Mouse (Mus musculus) forebrain, embryonic 10.5 days (tissue): ENCODE results near the gene Flcn. TPM values are rescaled to one million over a fixed set of nuclear protein-coding genes. Genes with fewer than 3 reads are reported as not detected.
"Not testable (repeated sequence)": the region's sequence is repeated elsewhere in the genome, so short reads cannot be mapped to it uniquely, and the experiment has no call there.

Experiments used
- DNase-seq: peaks from one replicate; pipeline ENCODE4 v3.0.0-alpha.2; 2017; ENCODE audit warnings: low spot score; ENCODE audit errors: extremely low spot score
- H3K27ac ChIP-seq: fragments of 300-500 bp; sonication (generic); 2 replicates; pipeline ENCODE4 v1.5.1; 2016; ENCODE audit warnings: mild to moderate bottlenecking
- H3K27me3 ChIP-seq: fragments of 300-500 bp; sonication (generic); 2 replicates; pipeline ENCODE4 v1.6.1; 2016; ENCODE audit warnings: mild to moderate bottlenecking; ENCODE audit not compliant: poor library complexity, severe bottlenecking
- H3K36me3 ChIP-seq: fragments of 300-500 bp; sonication (generic); replicated peaks from 2 replicates; pipeline ENCODE4 v1.6.1; 2016; ENCODE audit warnings: mild to moderate bottlenecking, moderate library complexity
- H3K4me1 ChIP-seq: fragments of 300-500 bp; sonication (generic); 2 replicates; pipeline ENCODE4 v1.6.1; 2016
- H3K4me3 ChIP-seq: fragments of 300-500 bp; sonication (generic); 2 replicates; pipeline ENCODE4 v1.5.1; 2016; ENCODE audit warnings: mild to moderate bottlenecking, moderate library complexity
- H3K9me3 ChIP-seq: fragments of 300-500 bp; sonication (generic); 2 replicates; pipeline ENCODE4 v1.6.1; 2016; ENCODE audit warnings: mild to moderate bottlenecking, moderate library complexity
- WGBS: fragments of 180-500 bp; shearing (Covaris S2); methylation state at CpG from one replicate; pipeline ENCODE4 v1.1.7; 2016; 5-methylcytosine and 5-hydroxymethylcytosine counted together
- polyA plus RNA-seq: library from polyadenylated mRNA; unstranded; fragments of >200 nt; fragmentation: Nextera tagmentation; extraction: Ambion mirVana; gene quantifications from 2 replicates; pipeline ENCODE4 v1.2.1, GENCODE M21; 2016

Gene Flcn
- 30.9 and 35.4 TPM in 2 replicates for polyA plus RNA-seq

DNA sequence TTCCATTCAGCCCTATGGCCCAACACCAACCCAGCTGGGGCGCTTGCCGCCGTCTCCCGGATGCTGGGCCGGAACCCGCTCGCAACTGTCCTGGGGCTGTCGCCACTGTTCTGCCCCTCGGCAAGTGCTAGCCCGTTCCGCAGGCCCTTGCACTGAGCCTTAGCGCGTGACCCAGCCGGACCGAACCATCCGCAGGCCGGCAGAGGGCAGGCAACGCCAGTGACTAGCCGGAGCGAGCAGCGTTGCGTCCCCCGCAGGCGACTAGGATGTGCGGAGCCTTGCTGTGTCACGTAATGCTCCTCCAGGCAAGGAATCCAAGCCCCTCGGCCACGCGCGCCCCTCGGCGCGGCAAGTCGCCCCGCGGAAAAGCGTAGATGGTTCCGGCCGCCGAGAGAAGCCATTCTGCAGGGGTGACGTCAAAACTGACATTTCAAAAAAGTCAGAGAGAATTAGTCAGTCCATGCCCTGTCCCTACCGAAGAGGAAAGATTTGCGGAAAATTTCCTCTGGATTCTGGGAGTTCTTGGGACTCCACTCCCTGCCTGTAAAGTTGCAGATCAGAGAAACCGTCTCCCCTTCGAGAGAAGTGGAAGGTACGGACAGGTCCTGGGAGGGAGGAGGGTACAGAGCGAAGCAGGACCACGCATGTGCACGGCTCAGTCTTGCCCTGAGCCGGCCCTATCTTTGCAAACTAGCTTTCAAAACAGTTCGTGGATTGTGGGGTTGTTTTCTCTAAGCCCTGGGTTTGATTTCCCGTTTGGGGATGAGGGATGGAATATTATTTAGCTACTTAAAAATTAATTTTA lies at the start of gene Flcn:
Gene Flcn, minus strand, starts transcription at position 347 of the 805 bp plus-strand sequence.
- Histone ChIP-seq H3K27me3 (no peaks in the 10 kb centered on the region), H3K27ac (peak within 1 kb of the TSS; percentile 99), H3K4me3 (peak within 1 kb of the TSS; percentile 87), H3K4me1 (peaks cover 36% of the 10 kb centered on the region), H3K36me3 (peaks cover 29% of the 10 kb centered on the region), H3K9me3 (no peaks in the 10 kb centered on the region)
- under 1% methylated on average over 52 of the region's 52 CpGs for WGBS
- DNase-seq: peak; percentile 84

DNA sequence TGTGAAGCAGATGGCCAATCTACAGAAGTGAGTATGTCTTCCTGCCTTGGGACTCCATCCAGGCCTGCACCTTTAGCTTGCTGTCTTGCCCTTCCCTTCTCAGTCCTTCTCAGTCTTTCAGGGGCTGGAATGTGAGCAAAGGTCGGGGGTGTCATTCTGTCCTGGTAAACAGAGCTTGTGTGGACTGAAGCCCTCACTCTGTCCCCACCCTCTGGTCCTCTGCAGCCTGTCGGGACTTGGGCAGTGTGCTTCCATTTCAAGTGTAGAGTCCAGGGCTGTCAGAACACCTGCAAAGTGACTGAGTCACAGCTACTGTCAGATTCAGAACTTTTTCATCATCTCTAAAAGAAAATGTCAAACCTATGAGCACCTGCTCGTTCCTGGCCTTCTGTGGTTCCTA lies 43.0 kb upstream of the Flcn start:
- Histone ChIP-seq H3K9me3 (no peaks in the 10 kb centered on the region), H3K4me3 (no peak overlapping the region), H3K4me1 (peaks cover 19% of the 10 kb centered on the region), H3K36me3 (peaks cover 8% of the 10 kb centered on the region), H3K27ac (no peak overlapping the region), H3K27me3 (no peaks in the 10 kb centered on the region)
- DNase-seq: no peak
- 72% methylated on average over 3 of the region's 3 CpGs for WGBS

DNA sequence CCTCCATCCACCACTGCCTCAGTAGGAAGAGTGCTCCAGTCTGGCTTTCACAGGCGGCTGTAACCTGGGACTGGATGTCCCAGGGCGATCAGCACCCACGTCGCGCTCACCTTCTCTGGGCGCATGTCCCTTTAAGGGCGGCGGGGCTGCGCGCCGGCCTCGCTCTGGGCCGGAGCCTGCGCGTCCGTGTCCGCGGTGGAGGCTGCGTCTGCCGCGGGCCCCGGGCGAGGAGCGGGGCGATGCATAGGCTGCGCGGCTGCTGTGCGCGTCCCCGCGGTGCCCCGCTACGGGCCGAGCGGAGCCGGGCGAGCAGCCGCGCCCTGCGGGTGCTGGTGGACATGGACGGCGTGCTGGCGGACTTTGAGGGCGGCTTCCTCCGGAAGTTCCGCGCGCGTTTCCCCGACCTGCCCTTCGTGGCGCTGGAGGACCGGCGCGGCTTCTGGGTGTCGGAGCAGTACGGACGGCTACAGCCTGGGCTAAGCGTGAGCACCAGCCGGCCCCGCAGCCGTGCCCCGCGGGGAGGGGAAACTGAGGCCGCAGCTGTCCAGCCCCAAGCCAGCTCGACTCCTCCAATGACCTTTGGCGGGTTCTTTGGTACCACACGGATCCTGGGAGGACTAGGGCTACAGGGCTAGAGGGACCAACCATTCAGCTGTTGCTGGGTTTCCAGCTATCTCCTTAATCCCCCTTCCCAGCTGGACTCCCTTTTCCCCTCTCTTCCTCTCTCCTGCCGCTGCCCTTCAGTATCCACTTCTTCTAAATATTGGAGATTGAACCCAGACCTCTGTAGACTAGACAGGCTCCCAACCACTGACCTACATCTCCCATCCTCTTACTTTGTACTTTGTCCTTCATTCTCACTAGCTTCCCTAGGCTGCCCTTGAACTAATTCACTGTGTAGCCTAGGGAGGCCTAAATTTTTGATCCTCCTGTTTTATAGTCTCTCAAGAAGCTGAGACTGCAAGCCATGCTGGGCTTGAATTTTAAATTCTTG lies 38.4 kb upstream of the Flcn start:
- WGBS: under 1% methylated on average over 69 of the region's 69 CpGs
- Histone ChIP-seq H3K4me3 (peak overlapping the region; percentile 86), H3K36me3 (peaks cover 23% of the 10 kb centered on the region), H3K9me3 (no peaks in the 10 kb centered on the region), H3K27me3 (no peaks in the 10 kb centered on the region), H3K4me1 (peaks cover 34% of the 10 kb centered on the region), H3K27ac (peak overlapping the region; percentile 96)
- DNase-seq: peak; percentile 75

DNA sequence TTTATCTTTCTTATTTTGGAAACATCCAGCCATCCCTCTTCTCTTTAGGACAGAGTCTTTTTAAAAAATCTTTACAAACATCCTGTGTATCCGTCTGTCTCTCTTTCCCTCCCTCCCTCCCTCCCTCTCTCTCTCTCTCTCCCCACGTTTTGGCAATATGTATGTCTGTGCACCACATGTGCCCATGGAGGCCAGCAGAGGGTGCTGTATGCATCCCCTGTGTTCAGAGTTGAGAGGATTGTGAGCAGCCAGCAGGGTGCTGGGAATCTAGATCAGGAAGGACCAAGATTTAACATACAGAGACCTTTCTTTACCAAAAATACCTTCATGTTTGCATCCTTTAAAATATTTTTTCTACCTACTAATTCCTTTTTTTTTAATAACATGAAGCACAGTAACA lies 37.3 kb upstream of the Flcn start:
- 16% methylated on average over 2 of the region's 2 CpGs for WGBS

DNA sequence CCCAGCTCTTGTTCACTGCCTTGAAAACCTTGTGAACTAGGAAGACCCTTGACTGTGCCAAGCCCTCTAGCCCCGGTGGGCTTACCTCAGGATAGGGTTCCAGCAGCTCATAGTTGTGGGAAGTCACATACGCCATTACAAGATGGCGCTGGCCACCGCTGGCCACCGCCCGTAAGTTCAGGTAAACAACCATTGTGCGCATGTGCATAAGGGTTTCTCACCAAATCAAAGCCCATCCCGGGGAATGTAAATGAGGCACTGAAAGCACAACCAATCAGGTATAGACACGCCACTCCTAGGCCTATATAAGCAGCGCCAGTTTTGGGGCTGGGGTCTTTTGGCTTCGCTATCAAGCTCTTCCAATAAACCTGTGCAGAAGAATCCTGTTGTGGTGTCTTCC lies 36.5 kb upstream of the Flcn start:
- no peak for DNase-seq
- H3K27ac ChIP-seq: no peak overlapping the region
- H3K4me3 ChIP-seq: no peak overlapping the region
- 98% methylated on average over 11 of the region's 11 CpGs for WGBS
- H3K9me3 ChIP-seq: no peaks in the 10 kb centered on the region
- H3K36me3 ChIP-seq: peaks cover 17% of the 10 kb centered on the region
- H3K4me1 ChIP-seq: peaks cover 34% of the 10 kb centered on the region
- H3K27me3 ChIP-seq: no peaks in the 10 kb centered on the region

More for the DNA sequence above, 37.3 kb upstream of the Flcn start:
- peak overlapping the region; percentile 86 for H3K4me3 ChIP-seq
- H3K27ac ChIP-seq: no peak overlapping the region
- peak; percentile 30 for DNase-seq
- peaks cover 17% of the 10 kb centered on the region for H3K36me3 ChIP-seq
- H3K9me3 ChIP-seq: no peaks in the 10 kb centered on the region
- no peaks in the 10 kb centered on the region for H3K27me3 ChIP-seq
- peaks cover 34% of the 10 kb centered on the region for H3K4me1 ChIP-seq

DNA sequence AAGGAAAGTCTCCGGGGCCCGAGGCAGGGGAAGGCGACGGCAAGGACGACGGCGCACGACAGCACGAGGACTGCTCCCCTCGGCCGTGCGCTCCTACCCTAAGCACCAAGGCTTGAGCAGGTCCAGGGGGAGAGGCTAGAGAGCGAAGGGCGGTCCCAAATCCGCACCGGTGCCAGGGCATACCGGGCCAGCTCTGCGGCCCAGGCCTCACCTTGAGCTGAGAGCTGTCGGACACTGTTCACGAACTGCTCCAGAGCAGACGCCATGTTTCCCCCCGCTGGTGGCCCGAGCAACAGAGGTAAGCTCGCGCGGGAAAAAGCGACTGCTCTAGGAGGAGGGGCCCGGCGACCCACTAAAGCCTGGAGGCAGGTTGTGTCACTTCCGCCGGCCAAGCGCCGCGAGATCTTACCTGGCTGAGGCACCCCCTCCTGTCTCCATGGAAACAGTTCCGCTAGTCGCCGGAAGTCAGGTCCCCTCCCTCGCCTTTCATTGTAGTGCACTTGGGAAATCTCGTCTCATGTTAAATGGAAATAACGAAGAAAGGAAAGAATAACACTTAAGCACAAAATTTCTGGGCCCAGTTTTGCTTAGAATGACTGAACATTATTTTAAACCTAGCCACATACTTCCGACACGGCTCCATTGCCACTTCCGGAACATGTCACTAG lies 29.8 kb upstream of the Flcn start, which contains the start of gene Cops3:
Gene Cops3, minus strand, starts transcription at position 380 of the 668 bp plus-strand sequence.
- under 1% methylated on average over 43 of the region's 43 CpGs for WGBS
- peak within 1 kb of the TSS; percentile 93 for H3K4me3 ChIP-seq
- H3K4me1 ChIP-seq: peaks cover 19% of the 10 kb centered on the region
- H3K27me3 ChIP-seq: no peaks in the 10 kb centered on the region
- DNase-seq: peak; percentile 98
- H3K9me3 ChIP-seq: no peaks in the 10 kb centered on the region
- H3K27ac ChIP-seq: peak within 1 kb of the TSS; percentile 97
- H3K36me3 ChIP-seq: peaks cover 40% of the 10 kb centered on the region

DNA sequence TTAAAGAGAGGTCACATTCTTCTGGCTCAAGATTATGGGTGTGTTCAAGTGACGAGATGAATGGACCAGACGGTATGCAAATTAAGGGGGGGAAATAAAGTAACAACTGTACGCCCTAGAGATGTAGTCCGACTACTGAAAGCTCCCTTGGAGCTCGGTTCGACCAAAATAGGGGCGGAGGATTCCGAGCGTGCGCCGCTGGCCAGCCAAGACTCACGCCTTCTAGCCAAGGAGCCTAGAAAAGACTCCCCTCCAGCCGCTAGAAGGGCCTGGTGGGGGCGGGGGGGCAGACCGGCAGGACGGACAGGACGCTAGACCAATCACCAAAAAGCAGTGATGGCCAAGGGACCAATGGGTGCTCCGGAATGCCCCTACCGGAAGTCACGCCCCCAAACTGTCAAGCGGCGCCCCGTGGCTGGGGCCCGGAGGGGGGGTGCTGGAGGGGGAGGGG lies 29.2 kb upstream of the Flcn start, which contains the start of gene Nt5m:
Gene Nt5m, plus strand, starts transcription at position 440 of the 451 bp plus-strand sequence.
- H3K27me3 ChIP-seq: no peaks in the 10 kb centered on the region
- no peaks in the 10 kb centered on the region for H3K9me3 ChIP-seq
- H3K4me1 ChIP-seq: peaks cover 19% of the 10 kb centered on the region
- WGBS: under 1% methylated on average over 24 of the region's 24 CpGs
- peaks cover 46% of the 10 kb centered on the region for H3K36me3 ChIP-seq
- peak; percentile 94 for DNase-seq
- peak within 1 kb of the TSS; percentile 93 for H3K4me3 ChIP-seq
- H3K27ac ChIP-seq: peak within 1 kb of the TSS; percentile 97

DNA sequence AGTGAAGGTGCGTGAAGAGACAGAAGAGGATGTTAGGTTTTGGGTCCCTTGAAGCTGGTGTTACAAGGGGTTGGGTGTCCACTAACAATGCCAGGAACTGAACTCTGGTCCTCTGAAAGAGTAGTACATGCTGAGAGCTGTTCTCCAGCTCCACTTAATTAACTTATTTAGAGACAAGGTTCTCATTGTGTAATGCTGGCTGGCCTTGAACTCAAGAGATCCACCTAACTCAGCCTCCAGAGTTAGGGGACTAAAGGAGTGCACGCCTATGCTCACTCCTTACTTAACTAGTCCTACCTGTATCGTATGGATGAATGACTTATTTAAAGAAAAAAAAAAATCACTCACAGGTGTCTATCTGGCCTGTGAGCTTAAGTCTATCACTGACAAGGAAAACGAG lies 28.6 kb upstream of the Flcn start:
- 68% methylated on average over 4 of the region's 4 CpGs for WGBS
- peaks cover 19% of the 10 kb centered on the region for H3K4me1 ChIP-seq
- H3K27ac ChIP-seq: peak overlapping the region; percentile 97
- H3K27me3 ChIP-seq: no peaks in the 10 kb centered on the region
- DNase-seq: no peak
- no peaks in the 10 kb centered on the region for H3K9me3 ChIP-seq
- peak overlapping the region; percentile 93 for H3K4me3 ChIP-seq
- peaks cover 47% of the 10 kb centered on the region for H3K36me3 ChIP-seq

DNA sequence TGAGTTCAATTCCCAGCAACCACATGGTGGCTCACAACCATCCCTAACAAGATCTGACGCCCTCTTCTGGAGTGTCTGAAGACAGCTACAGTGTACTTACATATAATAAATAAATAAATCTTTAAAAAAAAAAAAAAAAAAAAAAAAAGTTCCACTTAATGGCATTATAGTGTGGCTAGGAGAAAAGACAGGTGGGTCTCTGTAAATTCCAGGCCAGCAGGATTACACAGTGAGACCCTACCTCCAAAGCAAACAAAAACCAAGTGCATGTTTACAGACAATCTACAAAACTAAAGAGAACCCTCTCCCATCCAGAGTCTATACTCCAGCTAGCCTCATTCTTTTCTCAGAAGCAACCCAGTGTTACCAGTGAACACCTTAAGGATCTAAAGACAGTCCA lies 28.0 kb upstream of the Flcn start:
- not testable (repeated sequence) for DNase-seq, H3K27ac ChIP-seq, H3K9me3 ChIP-seq, H3K27me3 ChIP-seq
- H3K4me1 ChIP-seq: peaks cover 19% of the 10 kb centered on the region
- 100% methylated on average over 1 of the region's 1 CpGs for WGBS
- peaks cover 53% of the 10 kb centered on the region for H3K36me3 ChIP-seq
- peak overlapping the region; percentile 93 for H3K4me3 ChIP-seq

DNA sequence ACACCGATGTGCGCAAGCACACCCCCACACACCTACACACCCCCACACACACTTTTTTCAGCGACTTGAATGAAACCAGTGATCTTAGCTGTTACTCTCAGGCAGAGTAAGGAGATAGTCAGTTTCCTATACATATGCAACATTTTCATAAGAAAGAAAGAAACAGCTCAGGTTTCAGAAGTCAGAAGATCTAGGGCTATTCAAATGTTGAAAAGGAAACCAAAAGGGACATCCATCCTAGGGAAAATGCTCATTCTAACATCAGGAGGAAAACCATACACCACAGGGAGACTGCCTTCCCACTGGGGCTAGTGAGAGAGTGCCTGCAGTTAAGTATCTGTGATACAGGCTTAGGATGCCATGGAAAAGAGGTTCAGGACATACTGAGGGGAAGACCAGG lies 11.8 kb upstream of the Flcn start:
- H3K9me3 ChIP-seq: no peaks in the 10 kb centered on the region
- no peak overlapping the region for H3K4me3 ChIP-seq
- peaks cover 100% of the 10 kb centered on the region for H3K36me3 ChIP-seq
- no peaks in the 10 kb centered on the region for H3K4me1 ChIP-seq
- no peaks in the 10 kb centered on the region for H3K27me3 ChIP-seq
- 88% methylated on average over 3 of the region's 3 CpGs for WGBS
- DNase-seq: no peak
- no peak overlapping the region for H3K27ac ChIP-seq

DNA sequence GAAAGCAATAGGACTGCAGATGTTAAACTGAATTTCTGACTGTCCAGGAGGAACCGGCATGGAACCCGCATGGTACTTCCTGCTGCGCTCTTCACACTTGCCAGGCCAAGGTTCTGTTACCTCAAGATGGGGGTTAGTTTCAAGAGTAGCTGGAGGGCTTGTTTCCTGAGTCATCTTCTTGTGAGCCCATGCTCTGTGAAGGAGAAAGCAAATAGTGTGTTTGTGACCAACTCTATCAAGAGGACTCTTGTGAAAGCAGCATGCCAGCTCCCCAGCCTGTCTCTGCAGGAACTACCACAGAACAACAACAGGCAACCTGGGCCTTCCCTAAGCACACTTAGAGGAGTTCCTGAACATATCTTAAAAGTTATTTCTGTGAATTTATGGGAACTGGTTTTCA lies 8.1 kb upstream of the Flcn start:
- DNase-seq: no peak
- no peaks in the 10 kb centered on the region for H3K9me3 ChIP-seq
- H3K4me1 ChIP-seq: peaks cover 5% of the 10 kb centered on the region; the same call in 1 of the 2 replicates
- H3K4me3 ChIP-seq: no peak overlapping the region
- peaks cover 77% of the 10 kb centered on the region for H3K36me3 ChIP-seq
- no peak overlapping the region for H3K27ac ChIP-seq
- H3K27me3 ChIP-seq: no peaks in the 10 kb centered on the region
- 98% methylated on average over 3 of the region's 3 CpGs for WGBS

DNA sequence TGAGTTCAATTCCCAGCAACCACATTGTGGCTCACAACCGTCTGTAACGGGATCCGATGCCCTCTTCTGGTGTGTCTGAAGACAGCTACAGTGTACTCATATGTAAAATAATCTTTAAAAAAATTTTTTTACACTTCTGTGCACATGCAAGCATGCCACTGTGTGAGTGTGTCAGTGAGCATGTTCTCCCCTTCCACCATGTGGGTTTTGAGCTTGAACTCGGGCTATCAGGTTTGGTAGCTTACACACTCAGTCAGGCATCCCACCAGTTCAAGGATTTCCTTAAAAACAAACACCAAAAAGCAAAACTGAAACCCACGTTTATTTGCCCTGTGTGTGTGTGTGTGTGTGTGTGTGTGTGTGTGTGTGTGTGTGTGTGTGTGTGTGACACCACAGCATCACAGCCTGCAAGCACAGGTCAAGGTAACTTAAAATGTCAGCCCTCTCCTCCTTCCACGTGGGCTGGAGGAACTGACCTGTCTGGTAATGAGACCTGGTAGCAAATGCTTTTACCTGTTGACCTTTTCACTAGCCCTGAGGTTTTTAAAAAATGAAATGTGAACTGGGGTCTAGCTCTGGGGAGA lies 5.8 kb upstream of the Flcn start:
- Histone ChIP-seq H3K27ac (no peak overlapping the region), H3K36me3 (peaks cover 53% of the 10 kb centered on the region), H3K4me3 (no peak overlapping the region), H3K4me1 (peaks cover 16% of the 10 kb centered on the region), H3K9me3 (no peaks in the 10 kb centered on the region), H3K27me3 (no peaks in the 10 kb centered on the region)
- 89% methylated on average over 6 of the region's 6 CpGs for WGBS
- no peak for DNase-seq
